Mouse (Mus musculus) retina, embryonic 14.5 days (tissue): ENCODE measurements at regions not wholly inside any gene's neighbourhood (a gene's known extent, or its start where the extent isn't known, plus 50 kb on each side); places are given as distances from the start of the nearest gene placed in this dataset.
A peak's percentile ranks its signal among the peaks of the same experiment; 100 is the strongest.

ENCODE experiments used
- DNase-seq: peaks from one replicate; pipeline ENCODE4 v3.0.0-alpha.2; 2015; ENCODE audit warnings: low spot score

DNA sequence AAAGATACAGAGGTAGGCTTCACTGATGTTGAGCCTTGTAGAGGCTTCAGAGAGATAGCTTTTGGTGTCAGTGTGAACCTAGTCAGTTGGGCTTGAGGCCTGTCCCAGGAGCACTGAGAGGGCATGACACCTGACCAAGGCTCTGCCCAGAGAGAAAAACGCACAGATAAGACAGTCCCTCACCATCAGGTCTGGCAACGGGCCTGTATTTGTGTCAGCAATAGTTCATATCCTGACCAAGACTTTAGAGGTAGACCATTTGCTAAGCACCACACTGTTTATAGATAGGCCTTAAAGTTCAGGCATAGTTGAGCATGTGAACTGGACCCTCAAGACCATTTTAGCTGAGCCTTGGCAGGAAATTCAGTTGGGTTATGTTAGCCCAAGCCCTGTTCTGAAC is 60.4 kb upstream of the C2cd4b start:
- no peak for DNase-seq

GRCm38 (mm10) chr9:67699846-67700579 is 59.2 kb upstream of the C2cd4b start:
- peak; percentile 54 for DNase-seq

DNA sequence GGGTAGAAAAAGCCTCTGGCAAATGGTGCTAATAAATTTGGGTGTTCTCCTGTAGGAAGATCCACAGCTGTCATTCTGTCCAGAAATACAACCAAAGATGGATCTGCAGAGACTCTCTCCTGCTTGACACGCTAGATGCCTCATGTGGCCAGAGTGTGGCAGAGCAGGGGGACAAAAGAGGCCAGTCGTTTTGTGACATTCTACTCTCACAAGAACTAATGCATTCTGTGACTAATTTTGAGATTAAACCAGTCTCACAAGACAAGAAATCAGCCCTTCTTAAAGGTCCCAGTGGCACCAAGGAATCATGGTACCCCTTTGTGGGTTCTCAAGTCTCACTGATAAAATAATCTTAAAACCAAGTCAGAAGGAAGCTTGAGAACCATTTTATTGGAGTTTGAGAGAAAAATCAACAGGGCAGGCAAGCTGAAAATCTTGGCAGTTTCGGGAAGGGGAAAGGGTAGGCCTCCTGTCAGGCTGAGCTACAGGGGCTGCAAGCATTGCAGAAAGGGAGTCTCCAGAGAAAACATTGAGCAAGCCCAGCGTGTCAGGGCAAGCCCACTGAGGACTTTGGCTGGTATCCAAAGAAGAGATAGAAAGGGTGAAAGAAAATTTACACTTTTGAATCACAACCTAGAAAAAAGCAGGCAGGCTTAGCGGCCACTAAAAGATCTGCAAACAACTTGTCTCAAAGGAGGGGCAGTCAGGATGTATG is 50.8 kb upstream of the C2cd4b start:
- no peak for DNase-seq
